Mouse (Mus musculus): Measurements from ENCODE around the gene Boc.

- TF ChIP-seq GATA1 (IDR thresholded peaks at IDR 0.05; ENCODE audit: borderline replicate concordance, low read length) (no peak), FLI1 (IDR thresholded peaks at IDR 0.05; ENCODE audit: low read length) (no peak)
Measured at GRCm38 (mm10) chr16:44457858-44458257, 100.8 kb downstream of the Boc start.
